Mouse (Mus musculus): ENCODE data around the gene Myh14. TPM values are rescaled to one million over a fixed set of nuclear protein-coding genes. Genes with fewer than 3 reads are reported as not detected.

The Myh14 gene
- polyA plus RNA-seq, 1 experiment from 2014 or later: 1.6 TPM

- Histone ChIP-seq H3K36me3 (ENCODE audit: control insufficient read depth, insufficient read depth) (no peaks in the 10 kb centered on the region), H3K4me1 (replicated peaks; ENCODE audit: control insufficient read depth, insufficient read depth, low read length) (peaks cover 4% of the 10 kb centered on the region), H3K9me3 (ENCODE audit: control insufficient read depth, low read length) (no peaks in the 10 kb centered on the region), H3K27me3 (replicated peaks; ENCODE audit: control insufficient read depth, insufficient read depth, low read length) (no peaks in the 10 kb centered on the region), H3K4me2 (ENCODE audit: low read length) (no peak overlapping the region), H3K9ac (replicated peaks; ENCODE audit: low read depth, low read length) (no peak overlapping the region), H3K4me3 (replicated peaks; ENCODE audit: low read length) (no peak overlapping the region), H3K27ac (ENCODE audit: low read length) (no peak overlapping the region)
- ATAC-seq: no peak
- 43% methylated on average over 4 of the region's 4 CpGs for WGBS
Observed at GRCm38 (mm10) chr7:44676126-44676525, 5.5 kb upstream of the Myh14 start.

DNA sequence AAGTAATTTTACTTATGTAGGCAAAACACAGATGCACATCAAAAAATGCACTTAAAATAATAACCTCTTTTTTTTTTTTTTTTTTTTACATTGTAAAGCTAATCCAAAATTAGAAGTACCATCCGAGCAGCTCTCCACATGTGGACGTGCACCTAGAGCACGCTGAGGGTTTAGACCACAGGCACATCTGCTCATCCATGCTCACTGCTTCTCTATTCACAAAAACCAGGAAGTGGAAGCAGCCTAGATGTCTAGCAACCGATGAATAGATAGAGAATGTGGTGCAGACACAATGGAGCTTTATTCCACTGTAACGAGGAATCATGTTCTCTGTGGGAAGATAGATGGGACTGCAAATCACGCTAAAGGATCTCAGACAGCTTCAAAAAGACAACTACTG lies 4.5 kb upstream of the Myh14 start:
- H3K4me2 ChIP-seq (ENCODE audit: low read length): no peak overlapping the region
- WGBS: 50% methylated on average over 6 of the region's 6 CpGs
- peaks cover 11% of the 10 kb centered on the region for H3K4me1 ChIP-seq (replicated peaks; ENCODE audit: control insufficient read depth, insufficient read depth, low read length)
- H3K27me3 ChIP-seq (replicated peaks; ENCODE audit: control insufficient read depth, insufficient read depth, low read length): no peaks in the 10 kb centered on the region; the same call in 1 of the 2 replicates
- no peaks in the 10 kb centered on the region for H3K36me3 ChIP-seq (ENCODE audit: control insufficient read depth, insufficient read depth)
- ATAC-seq: no peak
- no peak overlapping the region for H3K4me3 ChIP-seq (replicated peaks; ENCODE audit: low read length)
- H3K9me3 ChIP-seq (ENCODE audit: control insufficient read depth, low read length): no peaks in the 10 kb centered on the region
- no peak overlapping the region for H3K27ac ChIP-seq (ENCODE audit: low read length)
- H3K9ac ChIP-seq (replicated peaks; ENCODE audit: low read depth, low read length): no peak overlapping the region

DNA sequence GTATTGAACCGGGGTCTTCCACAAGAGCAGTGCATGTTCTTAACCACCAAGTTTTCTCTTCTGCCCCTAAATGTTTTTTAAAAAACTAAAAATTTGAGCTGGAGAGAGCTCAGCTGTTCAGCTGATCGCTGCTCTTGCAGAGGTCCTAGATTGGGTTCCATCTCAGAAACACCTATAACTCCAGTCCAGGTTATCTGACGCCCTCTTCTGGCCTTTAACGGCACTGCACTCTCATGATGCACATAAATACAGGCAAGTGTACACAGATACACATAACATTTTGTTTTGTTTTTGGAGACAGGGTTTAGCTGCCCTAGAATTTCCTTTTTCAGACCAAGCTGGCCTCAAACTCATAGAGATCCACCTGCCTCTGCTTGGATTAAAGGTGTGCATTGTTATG lies 3.9 kb upstream of the Myh14 start:
- Histone ChIP-seq H3K4me1 (replicated peaks; ENCODE audit: control insufficient read depth, insufficient read depth, low read length) (peaks cover 11% of the 10 kb centered on the region), H3K27me3 (replicated peaks; ENCODE audit: control insufficient read depth, insufficient read depth, low read length) (no peaks in the 10 kb centered on the region; the same call in 1 of the 2 replicates), H3K36me3 (ENCODE audit: control insufficient read depth, insufficient read depth) (no peaks in the 10 kb centered on the region), H3K4me3 (replicated peaks; ENCODE audit: low read length) (no peak overlapping the region), H3K27ac (ENCODE audit: low read length) (no peak overlapping the region), H3K4me2 (ENCODE audit: low read length) (no peak overlapping the region), H3K9ac (replicated peaks; ENCODE audit: low read depth, low read length) (no peak overlapping the region), H3K9me3 (ENCODE audit: control insufficient read depth, low read length) (no peaks in the 10 kb centered on the region)
- ATAC-seq: no peak
- 80% methylated on average over 4 of the region's 4 CpGs for WGBS

- no peaks in the 10 kb centered on the region for H3K9me3 ChIP-seq (ENCODE audit: control insufficient read depth, low read length)
- no peak overlapping the region for H3K9ac ChIP-seq (replicated peaks; ENCODE audit: low read depth, low read length)
- H3K27me3 ChIP-seq (replicated peaks; ENCODE audit: control insufficient read depth, insufficient read depth, low read length): peaks cover 5% of the 10 kb centered on the region
- WGBS: 71% methylated on average over 5 of the region's 5 CpGs
- H3K36me3 ChIP-seq (ENCODE audit: control insufficient read depth, insufficient read depth): no peaks in the 10 kb centered on the region
- H3K27ac ChIP-seq (ENCODE audit: low read length): no peak overlapping the region
- no peak overlapping the region for H3K4me2 ChIP-seq (ENCODE audit: low read length)
- peaks cover 11% of the 10 kb centered on the region for H3K4me1 ChIP-seq (replicated peaks; ENCODE audit: control insufficient read depth, insufficient read depth, low read length)
- no peak for ATAC-seq
- no peak overlapping the region for H3K4me3 ChIP-seq (replicated peaks; ENCODE audit: low read length)
Observed at GRCm38 (mm10) chr7:44672193-44672592, 1.6 kb upstream of the Myh14 start.

DNA sequence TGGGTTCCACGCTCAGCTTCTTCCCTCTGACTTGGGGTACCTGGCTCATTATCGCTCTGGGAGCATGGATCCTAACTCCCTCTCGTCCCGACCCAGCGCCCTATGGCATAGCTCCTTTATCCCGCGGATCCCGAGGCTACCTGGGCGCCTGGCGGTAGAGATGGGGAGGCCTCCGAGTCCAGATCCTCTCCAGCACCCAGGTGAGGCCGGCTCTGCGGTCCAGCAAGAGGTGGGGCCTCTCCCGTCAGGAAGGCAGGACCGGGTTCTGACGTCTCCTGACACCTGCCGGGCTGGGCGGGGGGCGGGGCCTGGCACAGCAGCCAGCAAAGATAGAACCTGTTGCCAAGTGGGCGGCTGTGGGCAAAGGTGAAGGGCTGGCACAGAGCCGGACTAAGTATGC lies 1.5 kb downstream of the Myh14 start:
- Histone ChIP-seq H3K27me3 (replicated peaks; ENCODE audit: control insufficient read depth, insufficient read depth, low read length) (peaks cover 5% of the 10 kb centered on the region), H3K36me3 (ENCODE audit: control insufficient read depth, insufficient read depth) (no peaks in the 10 kb centered on the region), H3K4me2 (ENCODE audit: low read length) (no peak overlapping the region), H3K27ac (ENCODE audit: low read length) (no peak overlapping the region), H3K4me1 (replicated peaks; ENCODE audit: control insufficient read depth, insufficient read depth, low read length) (peaks cover 9% of the 10 kb centered on the region), H3K4me3 (replicated peaks; ENCODE audit: low read length) (no peak overlapping the region), H3K9me3 (ENCODE audit: control insufficient read depth, low read length) (0 out of 2 replicates have a peak, but pooled peaks cover 2% of the 10 kb centered on the region), H3K9ac (replicated peaks; ENCODE audit: low read depth, low read length) (no peak overlapping the region)
- no peak for ATAC-seq
- 14% methylated on average over 21 of the region's 21 CpGs for WGBS

DNA sequence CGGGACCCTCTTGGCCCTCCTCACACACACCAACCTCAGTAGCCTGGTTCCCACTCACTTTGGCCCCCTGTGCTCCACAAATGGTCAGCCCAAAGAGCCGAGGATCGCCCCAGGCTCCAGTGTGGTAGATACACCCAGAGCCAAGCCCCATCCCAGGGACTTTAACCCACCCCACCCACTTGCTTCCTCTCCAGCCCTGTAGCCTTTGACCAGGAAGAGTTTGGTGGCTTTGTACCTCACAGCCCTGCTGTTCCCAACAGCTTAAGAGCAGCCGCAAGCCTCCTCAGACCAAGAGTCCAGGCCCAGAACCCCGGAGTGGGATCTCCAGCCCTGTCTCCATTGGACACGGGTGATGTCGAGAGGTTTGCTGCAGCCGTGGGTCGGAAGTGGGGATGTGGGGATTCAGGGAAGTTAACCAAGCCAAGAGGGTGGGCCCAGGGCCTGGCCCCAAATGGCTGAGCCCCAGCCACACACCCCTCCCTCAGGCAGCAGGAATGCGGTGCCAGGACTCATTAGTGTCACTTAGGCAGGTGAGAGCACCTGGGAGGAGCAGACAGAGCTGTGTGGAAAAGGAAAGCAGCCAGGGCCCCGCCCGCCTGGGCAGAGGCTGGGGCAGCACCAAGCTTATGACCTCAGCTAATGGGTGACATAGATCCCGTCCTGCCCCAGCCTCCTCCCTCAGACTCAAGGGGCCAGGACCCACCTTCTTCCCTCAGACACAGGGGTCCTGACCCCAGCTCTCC lies 2.5 kb downstream of the Myh14 start:
- no peak overlapping the region for H3K9ac ChIP-seq (replicated peaks; ENCODE audit: low read depth, low read length)
- no peak overlapping the region for H3K4me3 ChIP-seq (replicated peaks; ENCODE audit: low read length)
- H3K36me3 ChIP-seq (ENCODE audit: control insufficient read depth, insufficient read depth): no peaks in the 10 kb centered on the region
- H3K4me2 ChIP-seq (ENCODE audit: low read length): no peak overlapping the region
- no peak for ATAC-seq
- WGBS: 61% methylated on average over 13 of the region's 13 CpGs
- no peak overlapping the region for H3K27ac ChIP-seq (ENCODE audit: low read length)
- H3K9me3 ChIP-seq (ENCODE audit: control insufficient read depth, low read length): 0 out of 2 replicates have a peak, but pooled peaks cover 2% of the 10 kb centered on the region
- H3K4me1 ChIP-seq (replicated peaks; ENCODE audit: control insufficient read depth, insufficient read depth, low read length): peaks cover 9% of the 10 kb centered on the region
- peaks cover 5% of the 10 kb centered on the region for H3K27me3 ChIP-seq (replicated peaks; ENCODE audit: control insufficient read depth, insufficient read depth, low read length)

- Histone ChIP-seq H3K36me3 (ENCODE audit: control insufficient read depth, insufficient read depth) (no peaks in the 10 kb centered on the region), H3K4me2 (ENCODE audit: low read length) (no peak overlapping the region), H3K4me3 (replicated peaks; ENCODE audit: low read length) (no peak overlapping the region), H3K9ac (replicated peaks; ENCODE audit: low read depth, low read length) (no peak overlapping the region), H3K27ac (ENCODE audit: low read length) (no peak overlapping the region), H3K27me3 (replicated peaks; ENCODE audit: control insufficient read depth, insufficient read depth, low read length) (peaks cover 5% of the 10 kb centered on the region), H3K4me1 (replicated peaks; ENCODE audit: control insufficient read depth, insufficient read depth, low read length) (peaks cover 9% of the 10 kb centered on the region), H3K9me3 (ENCODE audit: control insufficient read depth, low read length) (0 out of 2 replicates have a peak, but pooled peaks cover 2% of the 10 kb centered on the region)
- 77% methylated on average over 2 of the region's 2 CpGs for WGBS
- no peak for ATAC-seq
Observed at GRCm38 (mm10) chr7:44666462-44666861, 4.2 kb downstream of the Myh14 start.

GRCm38 (mm10) chr7:44664731-44665130 lies 5.9 kb downstream of the Myh14 start:
- Histone ChIP-seq H3K9me3 (ENCODE audit: control insufficient read depth, low read length) (0 out of 2 replicates have a peak, but pooled peaks cover 2% of the 10 kb centered on the region), H3K27ac (ENCODE audit: low read length) (no peak overlapping the region), H3K36me3 (ENCODE audit: control insufficient read depth, insufficient read depth) (no peaks in the 10 kb centered on the region), H3K9ac (replicated peaks; ENCODE audit: low read depth, low read length) (no peak overlapping the region), H3K4me3 (replicated peaks; ENCODE audit: low read length) (no peak overlapping the region), H3K27me3 (replicated peaks; ENCODE audit: control insufficient read depth, insufficient read depth, low read length) (peaks cover 5% of the 10 kb centered on the region), H3K4me2 (ENCODE audit: low read length) (no peak overlapping the region), H3K4me1 (replicated peaks; ENCODE audit: control insufficient read depth, insufficient read depth, low read length) (no peaks in the 10 kb centered on the region)
- no peak for ATAC-seq
- WGBS: 45% methylated on average over 11 of the region's 11 CpGs

DNA sequence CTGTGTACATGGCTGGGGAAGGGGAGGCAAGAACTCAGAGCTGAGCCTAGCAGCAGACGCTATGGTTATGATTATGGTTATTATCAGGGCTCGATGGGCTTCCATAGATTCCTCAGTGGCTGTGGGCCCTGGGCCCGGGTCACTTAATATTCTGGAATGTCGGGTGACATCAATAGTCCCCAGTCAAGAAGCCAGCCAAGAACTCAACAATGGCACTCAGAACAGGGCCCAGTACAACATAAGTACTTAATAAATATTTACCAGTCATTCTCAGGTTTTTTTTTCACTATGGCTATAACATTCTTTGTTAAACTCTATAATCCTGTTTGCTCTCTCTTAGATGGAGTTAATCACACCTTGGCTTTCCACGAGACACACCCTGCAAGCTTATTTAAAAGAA lies 7.1 kb downstream of the Myh14 start:
- 85% methylated on average over 5 of the region's 5 CpGs for WGBS
- no peak for ATAC-seq

More for the DNA sequence above, 7.1 kb downstream of the Myh14 start:
- H3K4me1 ChIP-seq (replicated peaks; ENCODE audit: control insufficient read depth, insufficient read depth, low read length): no peaks in the 10 kb centered on the region
- no peak overlapping the region for H3K9ac ChIP-seq (replicated peaks; ENCODE audit: low read depth, low read length)
- H3K27ac ChIP-seq (ENCODE audit: low read length): no peak overlapping the region
- H3K4me3 ChIP-seq (replicated peaks; ENCODE audit: low read length): no peak overlapping the region
- no peak overlapping the region for H3K4me2 ChIP-seq (ENCODE audit: low read length)
- 0 out of 2 replicates have a peak, but pooled peaks cover 2% of the 10 kb centered on the region for H3K9me3 ChIP-seq (ENCODE audit: control insufficient read depth, low read length)
- H3K27me3 ChIP-seq (replicated peaks; ENCODE audit: control insufficient read depth, insufficient read depth, low read length): no peaks in the 10 kb centered on the region
- no peaks in the 10 kb centered on the region for H3K36me3 ChIP-seq (ENCODE audit: control insufficient read depth, insufficient read depth)
